Mouse (Mus musculus) heart, embryonic 14.5 days (tissue): ENCODE measurements around the gene Rbms1. TPM values are rescaled to one million over a fixed set of nuclear protein-coding genes. Genes with fewer than 3 reads are reported as not detected.

Experiments used
- ATAC-seq: fragments of 200-750 bp; cut with Nextera tagmentation; 2 replicates; pipeline ENCODE4 v1.8.0; 2017; ENCODE audit warnings: low read depth, moderate TSS enrichment; ENCODE audit not compliant: insufficient number of reproducible peaks, insufficient read depth, low FRiP score
- H3K27ac ChIP-seq, 2 experiments: fragments of 200-500 bp in 1 of 2; fragments of 300-500 bp in 1 of 2; sonication (generic) in 1 of 2; replicated peaks in 1 of 2; 2 replicates each; pipeline ENCODE4 v1.5.1; 2012 to 2014; ENCODE audit warnings: low read depth in 2 of 2, low read length in 2 of 2, control low read depth in 1 of 2, mild to moderate bottlenecking in 1 of 2, mixed read lengths in 1 of 2; ENCODE audit not compliant: control insufficient read depth in 1 of 2, insufficient read depth in 1 of 2
- H3K27me3 ChIP-seq: fragments of 300-500 bp; sonication (generic); 2 replicates; pipeline ENCODE4 v1.6.1; 2014; ENCODE audit warnings: mild to moderate bottlenecking, low read length, control low read depth; ENCODE audit not compliant: control insufficient read depth, insufficient read depth
- H3K36me3 ChIP-seq: fragments of 300-500 bp; sonication (generic); 2 replicates; pipeline ENCODE4 v1.6.1; 2014; ENCODE audit warnings: mild to moderate bottlenecking, control low read depth, low read length, mixed read lengths; ENCODE audit not compliant: control insufficient read depth, insufficient read depth
- H3K4me1 ChIP-seq, 2 experiments: fragments of 200-500 bp in 1 of 2; fragments of 300-500 bp in 1 of 2; sonication (generic) in 1 of 2; 2 replicates each; pipeline ENCODE4 v1.6.1; 2012 to 2014; ENCODE audit warnings: low read length in 2 of 2, control low read depth in 1 of 2, mixed read lengths in 1 of 2; ENCODE audit not compliant: control insufficient read depth in 2 of 2, insufficient read depth in 2 of 2
- H3K4me2 ChIP-seq: fragments of 300-500 bp; sonication (generic); 2 replicates; pipeline ENCODE4 v1.6.1; 2014; ENCODE audit warnings: mild to moderate bottlenecking, low read length
- H3K4me3 ChIP-seq, 2 experiments: fragments of 200-500 bp in 1 of 2; fragments of 300-500 bp in 1 of 2; sonication (generic) in 1 of 2; 2 replicates each; pipeline ENCODE4 v1.5.1; 2012 to 2014; ENCODE audit warnings: low read length in 2 of 2, mild to moderate bottlenecking in 2 of 2, control low read depth in 1 of 2, low read depth in 1 of 2, moderate library complexity in 1 of 2; ENCODE audit not compliant: control insufficient read depth in 1 of 2, insufficient read depth in 1 of 2
- H3K9ac ChIP-seq: fragments of 300-500 bp; sonication (generic); 2 replicates; pipeline ENCODE4 v1.6.1; 2014; ENCODE audit warnings: mild to moderate bottlenecking, low read length
- H3K9me3 ChIP-seq: fragments of 300-500 bp; sonication (generic); 2 replicates; pipeline ENCODE4 v1.6.1; 2016; ENCODE audit warnings: low read length, control low read depth; ENCODE audit not compliant: control insufficient read depth
- WGBS: fragments of 180-500 bp; shearing (Covaris S2); extraction: QIAGEN DNeasy Blood & Tissue Kit; methylation state at CpG from one replicate; pipeline ENCODE4 v1.1.7; 2014; 5-methylcytosine and 5-hydroxymethylcytosine counted together
- polyA plus RNA-seq: library from polyadenylated mRNA; unstranded; fragments of >200 nt; fragmentation: Nextera tagmentation; extraction: Ambion mirVana; gene quantifications from 2 replicates; pipeline ENCODE4 v1.2.1, GENCODE M21; 2014

Gene Rbms1
- polyA plus RNA-seq, 1 experiment from 2014 or later, result 79.7 TPM

DNA sequence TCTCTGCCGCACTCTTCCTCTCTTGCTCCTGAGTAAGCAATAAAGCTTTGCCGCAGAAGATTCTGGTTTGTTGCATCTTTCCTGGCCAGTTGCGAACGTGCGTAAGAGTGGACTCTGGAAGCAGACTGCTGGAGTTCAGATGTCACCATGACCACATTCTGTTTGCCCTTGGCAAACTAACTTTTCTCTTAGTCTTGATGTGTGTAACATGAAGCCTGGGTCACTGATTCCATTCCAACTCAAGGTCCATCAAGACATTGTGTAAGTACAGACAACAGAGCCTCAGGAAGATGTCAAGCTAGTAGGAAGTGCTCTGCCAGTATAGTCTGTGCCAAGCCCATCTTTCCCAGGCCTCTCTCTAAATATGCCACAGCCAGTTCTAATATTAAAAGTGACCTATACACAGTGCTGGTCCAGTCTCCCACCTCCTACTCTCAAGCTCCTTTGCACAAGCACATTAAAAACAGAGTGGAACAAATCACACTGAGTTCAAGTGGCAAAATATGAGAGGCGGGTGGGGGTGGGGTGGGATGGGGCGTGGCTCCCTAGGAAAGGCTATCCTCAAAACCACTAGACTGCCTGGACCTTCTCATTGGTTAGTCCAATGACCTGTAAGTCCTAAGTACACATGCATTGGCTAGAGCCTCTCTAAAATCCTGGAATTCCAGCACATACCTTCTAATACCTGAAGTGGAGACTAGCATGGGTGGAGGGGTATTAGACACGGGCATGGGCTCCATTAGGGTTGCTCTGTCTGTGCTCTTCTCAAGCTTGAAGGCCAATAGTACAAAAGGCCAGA is 99.9 kb downstream of the Rbms1 start:
- no peaks in the 10 kb centered on the region for H3K27me3 ChIP-seq
- H3K4me2 ChIP-seq, result no peak overlapping the region
- no peak for ATAC-seq
- no peak overlapping the region for H3K27ac ChIP-seq
- WGBS, result 97% methylated on average over 8 of the region's 8 CpGs
- no peak overlapping the region for H3K9ac ChIP-seq
- H3K4me1 ChIP-seq, result peaks cover 20 to 40% of the 10 kb centered on the region in 2 experiments
- 0 out of 2 replicates have a peak, but pooled peaks cover 8% of the 10 kb centered on the region for H3K9me3 ChIP-seq
- no peak overlapping the region for H3K4me3 ChIP-seq
- H3K36me3 ChIP-seq, result peaks cover 24% of the 10 kb centered on the region; the same call in 1 of the 2 replicates

DNA sequence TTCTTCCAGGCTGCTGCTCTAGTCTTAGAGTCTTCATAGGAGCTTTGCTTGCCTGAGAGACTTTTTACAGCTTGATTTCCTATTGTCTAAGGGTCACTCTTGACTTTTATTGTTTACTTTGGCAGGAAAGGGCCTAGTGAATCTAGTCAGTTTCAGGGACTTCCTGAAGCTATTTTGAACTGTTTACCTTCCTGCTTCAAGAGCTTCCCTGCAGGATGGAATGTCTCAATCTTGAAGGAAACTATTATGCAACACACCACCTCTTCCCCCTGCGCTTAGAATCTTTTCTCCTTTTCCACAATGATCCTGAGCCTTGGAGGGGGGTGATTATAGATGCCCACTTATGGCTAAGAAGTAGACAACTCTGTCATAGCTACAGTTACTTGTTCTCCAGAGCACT is 104.9 kb downstream of the Rbms1 start:
- WGBS, result 88% methylated on average over 1 of the region's 1 CpGs
- 0 out of 2 replicates have a peak, but pooled peaks cover 8% of the 10 kb centered on the region for H3K9me3 ChIP-seq
- H3K27ac ChIP-seq, result no peak overlapping the region
- H3K4me3 ChIP-seq, result no peak overlapping the region
- H3K27me3 ChIP-seq, result no peaks in the 10 kb centered on the region
- peaks cover 24% of the 10 kb centered on the region; the same call in 1 of the 2 replicates for H3K36me3 ChIP-seq
- peaks cover 4 to 22% of the 10 kb centered on the region in 2 experiments for H3K4me1 ChIP-seq
- no peak for ATAC-seq
- no peak overlapping the region for H3K4me2 ChIP-seq
- no peak overlapping the region for H3K9ac ChIP-seq

DNA sequence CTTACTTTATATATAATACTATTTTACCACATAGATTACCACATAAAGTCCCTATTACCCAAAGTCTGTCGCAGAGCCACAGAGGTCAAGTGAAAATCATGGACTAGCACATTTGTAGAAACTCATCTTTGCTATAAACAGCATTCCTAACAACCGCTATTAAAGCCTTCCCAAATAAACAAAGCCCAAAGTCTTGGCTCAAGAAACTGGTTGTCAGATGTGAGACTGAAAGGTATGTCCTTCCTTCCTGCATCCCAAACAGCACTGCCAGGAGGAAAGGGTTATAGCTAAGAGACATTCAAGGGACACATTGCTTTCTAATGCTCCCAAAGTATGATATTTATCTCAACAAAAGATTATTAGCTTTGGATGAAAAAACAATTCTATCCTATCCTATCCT is 106.9 kb downstream of the Rbms1 start:
- ATAC-seq, result no peak
- Histone ChIP-seq H3K27ac (peak overlapping the region in 1 of 2 experiments; percentile 65; a peak in 2 of 4 replicates), H3K4me3 (no peak overlapping the region), H3K4me2 (no peak overlapping the region), H3K36me3 (peaks cover 21% of the 10 kb centered on the region; the same call in 1 of the 2 replicates), H3K9ac (no peak overlapping the region), H3K27me3 (no peaks in the 10 kb centered on the region), H3K4me1 (peaks cover 4 to 21% of the 10 kb centered on the region in 2 experiments), H3K9me3 (0 out of 2 replicates have a peak, but pooled peaks cover 3% of the 10 kb centered on the region)
- WGBS, result 78% methylated on average over 2 of the region's 2 CpGs

DNA sequence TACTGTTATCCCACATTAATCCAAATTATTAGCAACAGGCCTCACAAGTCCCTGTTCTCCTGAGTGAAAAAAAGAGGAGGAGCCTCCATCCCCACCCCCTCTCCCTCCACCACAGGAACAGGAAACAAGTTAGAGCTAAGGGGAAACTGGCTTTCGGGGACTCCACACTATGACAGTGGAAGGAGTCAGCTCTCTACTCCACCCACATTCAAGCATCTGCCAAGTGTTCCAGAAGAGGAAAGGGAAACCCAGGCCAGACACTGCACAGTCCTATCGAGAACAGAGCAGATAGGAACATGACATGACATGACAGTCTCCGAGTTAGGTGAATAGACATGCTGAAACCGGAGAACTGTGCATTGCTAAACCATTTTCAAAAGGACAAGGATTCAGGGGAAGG is 108.0 kb downstream of the Rbms1 start:
- Histone ChIP-seq H3K27me3 (no peaks in the 10 kb centered on the region), H3K4me2 (peak overlapping the region; percentile 23), H3K4me1 (peaks cover 4 to 26% of the 10 kb centered on the region in 2 experiments), H3K27ac (peak overlapping the region; percentile 65 to 67), H3K9ac (no peak overlapping the region), H3K36me3 (peaks cover 22% of the 10 kb centered on the region; the same call in 1 of the 2 replicates), H3K4me3 (no peak overlapping the region), H3K9me3 (0 out of 2 replicates have a peak, but pooled peaks cover 3% of the 10 kb centered on the region)
- under 1% methylated on average over 4 of the region's 4 CpGs for WGBS
- ATAC-seq, result peak; percentile 94

DNA sequence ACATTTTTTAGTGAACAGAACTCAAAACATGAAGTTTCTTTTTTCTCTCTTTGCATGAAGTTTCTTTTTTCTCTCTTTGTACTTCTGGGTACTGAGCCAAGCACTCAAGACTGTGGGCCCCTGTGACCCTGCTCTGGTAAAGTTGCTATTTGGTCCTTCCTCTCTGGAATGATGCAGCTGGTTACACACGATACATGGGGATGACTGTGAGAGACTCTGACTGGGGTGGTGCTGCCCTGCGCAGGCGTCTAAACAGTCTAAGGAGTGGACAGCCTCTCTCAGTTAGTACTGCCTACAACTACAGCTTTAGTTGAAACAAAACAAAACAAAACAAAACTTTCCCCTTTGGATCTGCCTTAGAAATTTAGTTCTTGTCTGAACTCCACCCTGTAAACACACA is 111.1 kb downstream of the Rbms1 start:
- Histone ChIP-seq H3K4me3 (no peak overlapping the region), H3K9ac (no peak overlapping the region), H3K27ac (no peak overlapping the region), H3K4me1 (peaks cover 4 to 26% of the 10 kb centered on the region in 2 experiments), H3K27me3 (no peaks in the 10 kb centered on the region), H3K9me3 (no peaks in the 10 kb centered on the region), H3K36me3 (0 out of 2 replicates have a peak, but pooled peaks cover 6% of the 10 kb centered on the region), H3K4me2 (no peak overlapping the region)
- 74% methylated on average over 3 of the region's 3 CpGs for whole genome bisulfite sequencing
- ATAC-seq, result no peak

DNA sequence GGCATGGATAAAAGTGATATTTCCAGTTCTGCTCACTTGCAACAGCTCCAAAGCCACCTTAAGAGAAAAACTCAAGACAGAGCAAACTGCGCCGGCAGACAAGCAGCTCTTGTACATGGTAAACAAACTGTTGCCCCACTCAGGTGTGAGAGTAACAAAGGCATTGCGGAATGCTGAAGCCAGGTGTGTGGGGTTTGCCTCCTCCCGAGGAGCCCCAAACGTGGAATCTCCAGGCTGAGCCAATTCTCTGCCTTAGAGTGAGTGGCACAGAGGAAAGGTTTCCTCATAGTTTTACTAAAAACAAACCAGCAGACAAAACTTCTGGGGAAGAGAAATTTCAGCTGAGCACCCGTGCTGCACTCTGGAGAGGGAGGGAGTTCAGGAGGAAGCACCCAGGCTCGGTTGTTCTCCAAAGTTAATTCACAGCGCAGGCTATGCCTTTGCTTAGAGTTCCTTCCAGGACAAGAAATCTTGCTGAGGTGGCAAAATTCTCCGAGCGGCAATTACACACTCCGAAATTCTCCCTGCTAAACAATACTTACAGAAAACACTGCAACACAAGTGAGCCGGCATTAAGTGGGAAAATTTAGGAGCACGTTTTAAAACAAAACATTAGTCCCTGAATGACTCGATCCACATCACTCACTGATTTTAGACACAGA is 111.8 kb downstream of the Rbms1 start:
- H3K9ac ChIP-seq, result no peak overlapping the region
- no peak overlapping the region for H3K27ac ChIP-seq
- H3K36me3 ChIP-seq, result 0 out of 2 replicates have a peak, but pooled peaks cover 6% of the 10 kb centered on the region
- H3K27me3 ChIP-seq, result no peaks in the 10 kb centered on the region
- no peak overlapping the region for H3K4me2 ChIP-seq
- H3K9me3 ChIP-seq, result no peaks in the 10 kb centered on the region
- 76% methylated on average over 14 of the region's 14 CpGs for WGBS
- no peak overlapping the region for H3K4me3 ChIP-seq
- ATAC-seq, result no peak
- H3K4me1 ChIP-seq, result peaks cover 4 to 19% of the 10 kb centered on the region in 2 experiments

DNA sequence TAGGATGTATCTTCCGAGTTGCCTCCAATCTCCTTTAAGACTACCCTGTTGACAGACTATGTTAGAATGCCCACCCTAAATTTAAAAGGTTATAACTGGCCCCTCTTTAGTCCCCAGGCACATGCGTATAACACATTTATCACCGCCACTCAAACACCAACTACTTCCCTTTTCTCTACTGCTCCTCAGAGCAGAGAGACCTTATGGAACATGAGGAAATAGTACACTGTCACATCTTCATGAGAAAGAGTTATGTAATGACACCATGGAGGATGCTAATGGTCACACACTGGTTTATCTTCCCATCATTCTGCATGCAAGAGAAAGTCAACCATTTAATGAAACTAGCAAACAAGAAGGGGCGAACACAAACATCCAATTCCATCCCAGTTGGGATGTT is 114.5 kb downstream of the Rbms1 start:
- no peak overlapping the region for H3K4me3 ChIP-seq
- H3K9ac ChIP-seq, result no peak overlapping the region
- 94% methylated on average over 4 of the region's 4 CpGs for WGBS

More for the DNA sequence above, 114.5 kb downstream of the Rbms1 start:
- Histone ChIP-seq H3K9me3 (no peaks in the 10 kb centered on the region), H3K27me3 (no peaks in the 10 kb centered on the region), H3K36me3 (0 out of 2 replicates have a peak, but pooled peaks cover 6% of the 10 kb centered on the region), H3K4me2 (no peak overlapping the region), H3K4me1 (peaks cover 2 to 18% of the 10 kb centered on the region in 2 experiments; a peak in 2 of 4 replicates), H3K27ac (no peak overlapping the region)
- ATAC-seq, result no peak
